Mouse (Mus musculus): ENCODE measurements around the gene Vmn1r163. TPM values are rescaled to one million over a fixed set of nuclear protein-coding genes. Genes with fewer than 3 reads are reported as not detected.
"Not testable (repeated sequence)": the region's sequence is repeated elsewhere in the genome, so short reads cannot be mapped to it uniquely, and the experiment has no call there.

The Vmn1r163 gene
- total RNA-seq (2021) = not detected

DNA sequence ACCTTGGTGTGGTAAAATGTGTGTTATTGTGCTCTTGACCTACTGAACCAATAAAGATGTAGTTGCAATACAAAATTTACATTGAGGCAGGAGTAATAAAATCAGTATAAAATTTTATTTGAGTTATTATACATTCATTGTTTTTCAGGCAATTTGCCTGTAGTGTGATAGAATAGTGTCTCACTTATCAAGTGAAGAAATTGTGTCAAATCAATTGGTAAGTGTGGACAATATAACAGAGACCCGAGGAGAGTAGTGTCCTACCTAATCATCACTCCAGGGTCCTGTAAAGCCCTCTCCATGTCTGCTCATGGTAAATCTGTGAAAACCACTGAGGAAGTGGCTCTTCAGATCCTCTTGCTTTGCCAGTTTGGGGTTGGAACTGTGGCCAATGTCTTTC, at the start of gene Vmn1r163:
Vmn1r163 (plus strand) TSS at position 301 of the 400 bp plus-strand sequence.
- intact Hi-C loops (cut with DNase I); DNase-seq (ENCODE audit: low spot score): not testable (repeated sequence)

DNA sequence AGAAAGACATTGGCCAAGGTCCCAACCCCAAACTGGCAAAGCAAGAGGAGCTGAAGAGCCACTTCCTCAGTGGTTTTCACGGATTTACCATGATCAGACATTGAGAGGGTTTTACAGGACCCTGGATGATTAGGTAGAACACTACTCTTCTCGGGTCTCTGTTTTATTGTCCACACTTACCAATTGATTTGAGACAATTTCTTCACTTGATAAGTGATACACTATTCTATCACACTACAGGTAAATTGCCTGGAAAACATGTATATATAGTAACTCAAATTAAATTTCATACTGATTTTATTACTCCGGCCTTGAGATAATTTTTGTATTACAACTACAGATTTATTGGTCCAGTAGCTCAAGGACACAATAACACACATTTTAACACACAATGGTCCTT, 35.5 kb upstream of the Vmn1r163 start, which contains the start of gene Gm4216:
Gm4216 (minus strand) TSS at position 101 of the 400 bp plus-strand sequence.
- intact Hi-C loops (cut with DNase I); DNase-seq (ENCODE audit: low spot score): not testable (repeated sequence)

DNA sequence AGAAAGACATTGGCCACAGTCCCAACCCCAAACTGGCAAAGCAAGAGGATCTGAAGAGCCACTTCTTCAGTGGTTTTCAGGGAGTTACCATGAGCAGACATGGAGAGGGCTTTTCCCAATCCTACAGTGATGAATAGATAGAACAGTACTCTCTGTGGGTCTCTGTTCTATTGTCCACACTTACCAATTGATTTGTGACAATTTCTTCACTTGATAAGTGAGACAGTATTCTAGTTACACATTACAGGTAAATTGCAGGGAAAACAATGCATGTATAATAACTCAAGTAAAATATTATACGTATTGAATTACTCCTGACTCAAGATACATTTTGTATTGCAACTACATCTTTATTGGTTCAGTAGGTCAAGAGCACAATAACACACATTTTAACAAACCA, 12.0 kb downstream of the Vmn1r163 start, which contains the start of gene Gm8720:
Gm8720 (minus strand) TSS at position 101 of the 400 bp plus-strand sequence.
- DNase-seq (ENCODE audit: low spot score); intact Hi-C loops (cut with DNase I): not testable (repeated sequence)

Other genes with a start within 250 kb of the Vmn1r163 start
- not detected for gene Vmn1r159, start 211.9 kb upstream of the Vmn1r163 start, total RNA-seq (2021)
- not detected for gene Vmn1r160, start 184.3 kb upstream of the Vmn1r163 start, total RNA-seq (2021)
- gene Gm4214, start 70.9 kb upstream of the Vmn1r163 start, total RNA-seq (2021) = not detected
- not detected for gene Gm4216, start 35.6 kb upstream of the Vmn1r163 start, total RNA-seq (2021)
- not detected for gene Gm8720, start 11.9 kb downstream of the Vmn1r163 start, total RNA-seq (2021)
- gene Gm10662, start 88.9 kb downstream of the Vmn1r163 start, total RNA-seq (2021) = not detected
- not detected for gene Vmn1r165, start 161.8 kb downstream of the Vmn1r163 start, total RNA-seq (2021)
- gene Vmn1r166, start 196.1 kb downstream of the Vmn1r163 start, total RNA-seq (2021) = not detected
- not detected for gene Gm6902, start 223.4 kb downstream of the Vmn1r163 start, total RNA-seq (2021)
- gene Nlrp4e, start 245.7 kb downstream of the Vmn1r163 start, total RNA-seq (2021) = not detected

Measured in heart, postnatal 25 days (tissue).